Mouse (Mus musculus) thymus, postnatal 14 days (tissue): ENCODE measurements around the gene Iqca.

Source experiments
- DNase-seq: peaks from one replicate; pipeline ENCODE4 v3.0.0; 2021

The Iqca gene

DNA sequence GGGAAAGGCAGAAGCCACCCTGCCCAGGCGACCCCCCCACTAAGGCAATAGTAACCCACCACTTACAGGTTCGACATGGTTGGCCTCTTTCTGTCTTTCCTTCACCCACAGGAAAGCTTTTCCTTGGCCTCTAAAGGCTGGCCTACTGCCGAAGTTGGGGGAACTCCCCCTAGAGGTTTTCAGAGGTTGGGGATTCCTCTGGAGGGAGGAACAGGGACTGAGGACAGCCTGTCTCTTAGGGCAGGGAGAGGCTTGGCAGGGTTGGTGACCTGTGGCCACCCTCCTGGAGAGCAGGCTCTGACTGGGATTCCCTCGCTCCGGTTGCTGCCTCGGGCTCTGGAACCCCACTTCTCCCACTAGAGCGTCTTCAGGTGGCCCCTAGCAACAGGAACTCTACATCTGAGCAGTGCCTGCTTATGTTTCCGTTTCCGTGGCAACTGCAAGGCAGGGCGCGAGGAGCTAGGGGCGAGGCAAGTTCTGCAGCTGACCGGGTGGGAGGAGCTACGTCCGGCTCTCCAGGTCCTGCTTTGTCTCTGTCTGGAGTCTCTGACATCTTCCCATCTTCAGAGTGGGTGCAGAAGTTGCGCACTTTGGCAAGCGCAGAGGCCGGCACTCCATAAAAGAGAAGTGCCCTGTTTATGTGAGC is at the start of gene Iqca:
TSS of gene Iqca (minus strand) at position 303 of the 646 bp plus-strand sequence.
- peak; percentile 59 for DNase-seq

GRCm38 (mm10) chr1:90202207-90202978 is 49.2 kb upstream of the Iqca start:
- peak; percentile 9 for DNase-seq

GRCm38 (mm10) chr1:90201655-90202054 is 48.5 kb upstream of the Iqca start:
- no peak for DNase-seq

DNA sequence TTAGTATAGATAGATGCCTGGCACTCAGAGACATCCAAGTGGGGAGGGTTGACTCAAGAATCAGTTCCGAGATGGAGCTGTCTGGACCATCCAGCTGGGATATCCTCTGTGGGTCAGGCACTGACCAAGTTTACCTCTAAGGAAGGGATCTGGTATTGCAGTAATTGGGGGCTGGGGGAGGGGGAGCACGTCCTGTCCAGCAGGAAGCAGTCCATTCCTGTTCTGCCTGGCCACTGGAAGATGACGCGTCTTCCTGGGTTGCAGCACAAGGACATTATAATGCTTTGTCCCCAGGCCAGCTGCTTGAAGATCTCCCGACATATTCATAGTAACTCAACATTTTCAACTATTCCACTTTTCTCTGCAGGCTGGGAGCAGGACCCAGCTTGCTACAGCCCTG is 48.0 kb upstream of the Iqca start:
- no peak for DNase-seq

- DNase-seq: no peak
Observed at GRCm38 (mm10) chr1:90189046-90189445, 35.8 kb upstream of the Iqca start.

DNA sequence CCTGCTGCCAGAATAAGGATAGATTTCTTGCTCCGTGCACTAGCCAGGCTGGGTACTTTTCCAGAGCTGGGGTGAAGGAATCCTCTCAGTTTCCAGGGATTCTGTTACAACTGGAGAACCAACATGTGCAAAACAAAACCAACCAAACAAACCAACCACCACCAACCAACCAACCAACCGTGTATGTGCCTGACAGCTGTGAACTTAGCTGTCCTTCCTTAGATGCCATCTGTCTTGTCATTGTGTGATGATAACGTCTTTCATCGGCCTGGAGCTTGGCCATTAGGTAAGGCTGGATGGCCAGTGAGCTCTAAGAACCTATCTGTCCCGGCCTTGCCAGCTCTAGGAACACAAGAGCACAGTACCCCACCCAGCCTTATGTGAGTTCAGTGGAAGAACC is 33.7 kb upstream of the Iqca start:
- DNase-seq: no peak

GRCm38 (mm10) chr1:90186173-90186572 is 33.0 kb upstream of the Iqca start:
- no peak for DNase-seq

DNA sequence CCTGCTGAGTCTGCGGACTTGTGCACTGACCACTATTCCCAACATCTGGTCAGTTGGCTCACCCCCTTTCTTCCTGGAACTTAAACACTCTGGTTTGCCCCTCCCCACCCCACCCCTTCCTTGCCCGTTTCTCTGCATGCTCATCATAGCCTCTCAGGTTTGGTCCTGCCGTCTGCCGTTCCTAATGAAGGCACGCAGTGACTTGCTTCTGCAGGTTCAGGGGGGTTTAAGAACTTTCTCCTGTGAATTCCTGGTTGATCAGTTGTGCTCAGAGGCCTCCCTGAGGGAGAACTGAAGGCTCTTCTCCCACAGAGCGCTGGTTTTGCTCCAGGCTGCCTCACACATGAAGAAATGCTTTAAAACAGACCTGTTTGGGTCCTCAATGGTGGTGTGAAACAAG is 30.4 kb upstream of the Iqca start:
- no peak for DNase-seq

DNA sequence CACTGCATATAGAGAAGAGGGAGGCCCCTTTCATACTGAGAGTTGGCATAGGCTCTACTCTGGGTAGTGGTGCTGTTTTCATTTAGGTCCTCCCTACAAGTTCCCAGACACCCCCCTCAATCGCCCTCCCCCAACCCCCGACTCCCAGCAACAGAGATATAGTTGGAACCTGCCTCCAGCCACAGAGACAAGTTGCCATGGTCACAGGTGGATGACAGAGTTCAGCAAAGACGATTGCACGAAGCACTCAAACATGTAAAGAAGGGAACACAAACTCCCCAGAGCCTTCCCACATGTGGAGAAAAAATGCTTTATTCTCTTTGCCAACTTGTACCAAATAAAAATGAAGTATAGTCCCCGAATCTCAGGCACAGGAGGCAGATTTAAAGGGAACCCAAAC is 29.3 kb upstream of the Iqca start:
- no peak for DNase-seq

DNA sequence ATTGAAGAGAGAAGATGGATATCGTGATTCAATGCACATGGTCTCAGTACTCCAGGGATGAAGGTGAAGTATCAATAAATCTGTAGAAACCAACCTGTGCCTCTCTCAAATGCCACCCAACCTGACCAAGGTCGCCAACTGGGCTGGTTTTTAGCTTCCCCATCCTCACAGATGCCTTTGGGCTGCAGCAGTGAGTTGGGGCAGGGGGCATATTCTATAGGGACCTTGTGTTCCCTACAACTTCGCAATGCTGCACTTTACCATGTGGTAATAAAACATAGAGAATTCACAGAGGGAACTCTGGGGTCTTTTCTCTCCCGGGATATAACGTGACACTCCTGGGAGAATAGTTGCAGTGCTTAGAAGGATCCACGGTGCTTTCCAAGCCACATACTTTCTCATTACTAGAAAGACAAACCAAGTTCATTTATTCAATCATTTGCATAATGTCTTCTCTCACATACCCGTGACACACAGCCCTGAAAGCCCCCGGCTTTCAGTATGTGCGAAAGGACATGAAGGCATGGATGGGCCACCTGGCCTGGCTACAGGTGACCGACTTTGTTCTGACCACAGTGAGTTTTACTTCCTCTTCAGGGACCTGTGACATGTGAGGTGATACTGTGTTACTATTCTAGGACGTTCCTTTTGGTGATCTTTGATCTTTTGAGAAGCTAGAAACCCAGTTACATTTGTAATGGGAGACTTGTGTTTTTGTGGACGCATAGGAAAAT is 27.9 kb upstream of the Iqca start:
- no peak for DNase-seq

DNA sequence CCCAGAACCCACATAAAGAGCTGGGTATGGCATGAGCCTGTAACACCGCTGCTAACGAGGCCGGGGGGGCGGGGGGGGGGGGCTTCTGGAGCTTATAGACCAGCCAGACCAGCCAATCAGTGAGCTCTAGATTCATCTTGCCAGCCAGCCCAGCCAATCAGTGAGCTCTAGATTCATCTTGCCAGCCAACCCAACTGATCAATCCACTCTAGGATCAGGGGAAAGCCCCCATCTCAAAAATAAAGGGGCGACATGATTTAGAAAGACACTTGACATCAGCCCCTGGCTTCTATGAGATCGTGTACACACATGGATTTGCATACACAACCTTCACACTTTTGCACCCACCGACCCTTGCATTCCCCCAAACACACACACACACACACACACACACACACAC is 27.3 kb upstream of the Iqca start:
- no peak for DNase-seq

- no peak for DNase-seq
Observed at GRCm38 (mm10) chr1:90177978-90178377, 24.8 kb upstream of the Iqca start.

DNA sequence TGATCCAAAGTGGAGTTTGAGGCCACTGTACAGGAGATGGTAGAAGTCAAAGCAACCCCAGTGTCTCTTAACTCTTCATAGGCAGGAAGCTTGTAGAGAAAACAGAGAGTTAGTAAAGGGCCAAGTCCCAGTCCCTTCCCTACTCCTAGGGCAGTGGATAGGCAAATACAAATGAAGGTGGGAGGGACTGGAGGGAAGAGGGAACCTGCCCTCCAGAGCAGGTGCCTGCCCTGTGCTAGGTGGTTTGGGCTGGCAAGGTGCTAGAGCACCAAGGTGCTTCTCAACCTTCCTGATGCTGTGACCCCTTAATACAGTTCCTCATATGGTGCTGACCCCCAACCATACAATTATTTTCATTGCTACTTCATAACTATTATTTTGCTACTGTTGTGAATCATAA is 24.4 kb upstream of the Iqca start:
- DNase-seq: no peak

DNA sequence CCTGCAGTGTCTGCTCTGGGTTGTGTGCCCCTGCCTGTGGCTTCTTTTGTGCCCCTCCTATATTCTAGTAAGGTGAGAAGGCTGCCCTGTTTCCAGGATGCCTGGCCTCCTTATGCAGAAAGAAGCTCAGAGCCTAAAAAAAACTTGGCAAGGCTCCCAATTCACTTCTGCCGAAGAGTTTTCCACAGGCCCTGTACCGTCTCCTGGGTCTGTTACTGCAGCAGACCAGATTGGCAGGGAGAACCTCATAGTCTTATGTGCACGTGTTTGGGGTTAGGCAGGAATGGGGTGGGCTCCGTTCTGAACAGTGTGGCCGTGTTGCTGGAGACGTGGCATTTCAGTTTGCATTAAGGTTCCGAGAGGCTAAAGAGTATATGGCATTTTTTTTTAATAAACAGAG is 23.0 kb upstream of the Iqca start:
- no peak for DNase-seq

DNA sequence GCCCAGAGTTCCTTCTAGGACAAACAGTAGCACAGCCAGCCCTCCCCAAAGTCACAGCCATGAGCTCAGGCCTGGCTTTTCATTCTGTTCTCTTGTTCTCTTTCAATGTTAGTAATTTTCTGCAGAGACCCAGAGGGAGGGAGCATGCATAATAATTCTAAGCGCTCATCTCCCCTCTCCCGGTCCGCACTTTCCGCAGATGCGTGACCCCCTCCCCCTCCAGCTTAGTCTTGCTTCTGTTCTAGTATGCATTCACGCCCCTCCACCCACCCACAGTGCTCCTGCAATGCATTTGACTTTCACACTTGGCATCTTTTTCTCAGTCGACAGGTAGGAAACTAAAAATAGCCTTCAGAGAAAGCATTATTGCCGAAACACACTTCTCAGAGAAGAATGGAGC is 21.1 kb upstream of the Iqca start:
- no peak for DNase-seq

DNA sequence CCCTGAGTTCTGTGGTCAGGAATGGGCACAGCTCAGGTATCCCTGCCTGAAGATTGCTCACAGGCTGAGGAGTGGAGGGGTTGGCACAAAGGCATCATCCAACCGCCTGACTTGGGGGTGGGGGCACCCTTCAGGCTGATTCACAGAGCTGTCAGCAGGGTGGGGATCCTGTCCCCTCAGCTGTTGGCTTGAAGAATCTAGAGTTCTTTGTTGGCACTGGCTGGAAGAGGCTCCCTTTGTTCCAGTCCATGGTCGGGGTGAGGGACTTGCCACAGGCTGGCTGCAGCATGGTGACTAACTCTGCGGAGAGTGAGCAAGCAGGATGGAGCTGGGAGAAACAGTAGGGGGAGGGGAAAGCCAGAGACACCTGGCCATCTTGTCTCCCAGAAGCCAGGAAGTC is 11.1 kb upstream of the Iqca start:
- DNase-seq: no peak

- no peak for DNase-seq
Observed at GRCm38 (mm10) chr1:90163161-90163560, 10.0 kb upstream of the Iqca start.

DNA sequence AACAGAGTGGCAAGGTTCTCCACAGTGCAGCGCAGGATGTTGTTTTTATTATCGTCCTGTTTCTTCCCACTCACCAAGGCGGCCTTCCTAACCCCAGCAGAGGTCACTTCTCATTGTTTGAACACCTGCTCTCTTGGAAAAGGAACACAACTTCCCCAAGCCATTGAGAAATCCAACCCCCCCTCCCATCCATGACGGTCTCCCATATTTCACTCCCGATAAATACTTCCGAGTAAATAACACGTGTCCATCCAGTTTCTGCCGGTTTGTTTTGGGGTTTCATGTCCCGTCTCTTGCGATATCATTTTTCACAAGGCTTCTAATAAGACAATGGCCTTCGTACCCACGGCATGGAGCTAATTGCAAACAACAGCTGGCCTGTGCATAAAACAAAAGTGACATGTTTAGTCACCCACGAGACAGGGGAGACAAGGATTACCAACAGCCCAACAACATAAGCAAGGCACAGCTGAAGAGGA is 9.2 kb upstream of the Iqca start:
- DNase-seq: no peak

DNA sequence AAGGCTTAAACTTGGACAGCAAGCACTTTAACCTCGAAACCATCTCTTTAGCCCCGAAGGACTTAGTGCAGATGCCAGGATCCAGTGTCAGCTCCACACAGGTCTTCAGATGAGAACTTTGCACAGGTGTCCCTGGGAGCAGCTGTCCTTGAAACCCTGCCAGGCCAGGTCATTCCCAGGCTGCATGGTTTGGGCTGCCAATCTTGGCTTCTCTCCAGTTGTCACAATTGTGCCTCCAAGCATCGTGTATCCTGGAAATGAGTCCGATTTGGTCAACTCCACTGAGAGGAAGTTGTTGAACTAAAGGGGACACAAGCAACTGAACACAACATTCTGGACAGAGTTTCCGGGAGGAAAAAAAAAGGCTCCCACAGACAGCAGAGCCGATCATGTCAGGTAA is 8.4 kb upstream of the Iqca start:
- DNase-seq: no peak

DNA sequence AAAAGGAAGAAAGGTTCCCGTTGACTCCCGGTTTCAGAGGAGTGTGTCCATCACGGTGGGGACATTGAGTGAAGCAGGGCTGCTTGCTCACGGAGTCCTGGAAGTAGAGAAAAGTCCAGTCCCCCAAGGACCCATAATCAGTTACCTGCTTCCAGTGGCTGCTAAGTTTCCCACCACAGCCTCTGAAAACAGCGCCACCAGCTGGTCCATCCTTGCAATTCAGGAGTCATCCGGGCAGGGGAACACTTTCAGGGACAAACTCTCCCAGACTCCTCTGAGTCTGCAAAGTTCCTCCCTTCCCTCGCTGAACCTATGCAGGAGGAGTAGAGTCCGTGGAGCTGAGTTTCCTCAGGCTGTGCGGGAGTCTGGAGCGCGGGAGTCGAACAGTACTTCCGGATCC is 6.7 kb upstream of the Iqca start:
- DNase-seq: no peak

GRCm38 (mm10) chr1:90156589-90156988 is 3.4 kb upstream of the Iqca start:
- no peak for DNase-seq

- DNase-seq: no peak
Observed at GRCm38 (mm10) chr1:90153787-90154186, 586 bp upstream of the Iqca start.

DNA sequence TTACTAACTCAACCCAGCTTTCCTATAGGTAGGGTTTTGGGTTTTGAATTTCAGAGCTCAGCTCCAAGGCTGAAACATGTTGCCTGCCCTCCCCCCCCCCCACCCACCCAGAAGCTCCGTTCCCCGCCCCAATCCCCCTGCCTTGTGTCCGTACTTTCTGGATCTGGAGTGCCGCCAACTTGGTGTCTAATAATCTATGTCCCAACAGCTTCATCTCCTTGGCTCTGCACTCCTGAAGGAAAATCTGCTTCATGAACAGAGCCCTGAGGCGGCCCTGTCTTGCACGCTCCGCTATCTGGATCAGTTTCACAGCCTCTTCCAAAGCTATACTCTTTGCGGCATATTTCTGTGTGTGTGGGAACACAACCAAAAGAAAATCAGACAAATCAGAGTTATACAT is 13.5 kb downstream of the Iqca start:
- no peak for DNase-seq

DNA sequence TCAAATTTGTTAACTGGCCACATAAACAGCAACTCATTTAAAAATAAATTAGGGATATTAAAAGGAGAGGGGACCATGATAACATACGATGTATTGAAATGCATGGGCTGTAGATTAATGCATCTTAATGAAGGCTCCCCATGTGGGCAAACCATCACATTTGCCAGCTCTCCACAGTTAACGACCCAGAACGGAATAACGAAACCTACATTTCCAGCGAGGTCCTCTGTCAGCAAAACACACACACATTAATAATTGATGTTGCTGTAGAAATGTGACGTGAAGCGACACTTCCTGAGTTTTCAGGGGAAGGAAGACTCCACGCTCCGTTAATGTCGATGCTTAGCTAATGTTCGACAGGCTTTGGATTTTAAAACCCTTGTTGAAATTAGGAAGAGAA is 20.8 kb downstream of the Iqca start:
- no peak for DNase-seq
